Mouse (Mus musculus) megakaryocyte, adult 5-6 weeks (primary cell): Measurements from ENCODE around the gene Plp1. TPM values are rescaled to one million over a fixed set of nuclear protein-coding genes. Genes with fewer than 3 reads are reported as not detected.

Experiments used
- ATAC-seq: 2 replicates; pipeline ENCODE4 v1.8.0; 2016; ENCODE audit warnings: mild to moderate bottlenecking, inconsistent platforms; ENCODE audit not compliant: poor library complexity, severe bottlenecking
- total RNA-seq, 2 experiments: library from RNA; stranded (forward) in 1 of 2; stranded (reverse) in 1 of 2; fragments of 153-499, 151-499 nt in 1 of 2; fragments of 221-1000, 200-1000 nt in 1 of 2; gene quantifications; 2 replicates each; pipeline versions ENCODE4 v1.2.3 to v1.2.4; 2015 to 2017

Gene Plp1
- total RNA-seq (2015) (0.11 and 0.38 TPM in 2 replicates), total RNA-seq (2017) (0.08 TPM in 1 of 2 replicates, not detected in the other)

GRCm38 (mm10) chrX:136822371-136822770 lies at the start of gene Plp1:
TSS of gene Plp1 (plus strand) at chrX:136822671.
- no peak for ATAC-seq

- ATAC-seq: no peak
These were observed 49.4 kb upstream of the Plp1 start for GRCm38 (mm10) chrX:136773035-136773434.

GRCm38 (mm10) chrX:136778046-136778445 lies 44.4 kb upstream of the Plp1 start:
- ATAC-seq: no peak

GRCm38 (mm10) chrX:136779262-136779661 lies 43.2 kb upstream of the Plp1 start:
- ATAC-seq: no peak

GRCm38 (mm10) chrX:136780041-136780440 lies 42.4 kb upstream of the Plp1 start, which contains the start of gene Glra4:
TSS of gene Glra4 (minus strand) at chrX:136780141.
- ATAC-seq: no peak

- no peak for ATAC-seq
These were observed 33.0 kb upstream of the Plp1 start for GRCm38 (mm10) chrX:136789446-136789845.

GRCm38 (mm10) chrX:136797223-136797622 lies 25.2 kb upstream of the Plp1 start:
- ATAC-seq: no peak

GRCm38 (mm10) chrX:136819752-136820151 lies 2.7 kb upstream of the Plp1 start:
- ATAC-seq: no peak

GRCm38 (mm10) chrX:136820250-136820649 lies 2.2 kb upstream of the Plp1 start:
- peak; percentile 76 for ATAC-seq

GRCm38 (mm10) chrX:136825016-136825415 lies 2.5 kb downstream of the Plp1 start:
- no peak for ATAC-seq

- ATAC-seq: no peak
These were observed 6.1 kb downstream of the Plp1 start for GRCm38 (mm10) chrX:136828610-136829009.

GRCm38 (mm10) chrX:136850300-136850699 lies 27.8 kb downstream of the Plp1 start:
- ATAC-seq: no peak

- no peak for ATAC-seq
These were observed 45.9 kb downstream of the Plp1 start, which contains the start of gene Rab9b for GRCm38 (mm10) chrX:136868061-136869040. TSS of gene Rab9b (minus strand) at chrX:136868755.

Other genes with a start within 250 kb of the Plp1 start
- gene Tceal3, start 231.8 kb upstream of the Plp1 start, total RNA-seq (2015): not detected in 2 replicates
- 0.22 TPM in 1 of 2 replicates, not detected in the other for gene Tceal3, start 231.8 kb upstream of the Plp1 start, total RNA-seq (2017)
- gene Tceal1, start 114.7 kb upstream of the Plp1 start, total RNA-seq (2015): 0.16 TPM in 1 of 2 replicates, not detected in the other
- gene Tceal1, start 114.7 kb upstream of the Plp1 start, total RNA-seq (2017): 0.11 TPM in 1 of 2 replicates, not detected in the other
- gene Morf4l2, start 79.0 kb upstream of the Plp1 start, total RNA-seq (2015): 95.1 and 96.8 TPM in 2 replicates
- gene Morf4l2, start 79.0 kb upstream of the Plp1 start, total RNA-seq (2017): 258 and 278 TPM in 2 replicates
- not detected in 2 replicates for gene Glra4, start 42.5 kb upstream of the Plp1 start, total RNA-seq (2015)
- not detected in 2 replicates for gene Glra4, start 42.5 kb upstream of the Plp1 start, total RNA-seq (2017)
- not detected in 2 replicates for gene Rab9b, start 46.1 kb downstream of the Plp1 start, total RNA-seq (2015)
- not detected in 2 replicates for gene Rab9b, start 46.1 kb downstream of the Plp1 start, total RNA-seq (2017)
- not detected in 2 replicates for gene H2bfm, start 104.7 kb downstream of the Plp1 start, total RNA-seq (2015)
- not detected in 2 replicates for gene H2bfm, start 104.7 kb downstream of the Plp1 start, total RNA-seq (2017)
- 8.5 and 14.0 TPM in 2 replicates for gene Tmsb15b2, start 152.8 kb downstream of the Plp1 start, total RNA-seq (2015)
- gene Tmsb15b2, start 152.8 kb downstream of the Plp1 start, total RNA-seq (2017): not detected in 2 replicates
- 2.1 TPM in 1 of 2 replicates, not detected in the other for gene Tmsb15l, start 154.2 kb downstream of the Plp1 start, total RNA-seq (2015)
- gene Tmsb15l, start 154.2 kb downstream of the Plp1 start, total RNA-seq (2017): 3.9 and 10.4 TPM in 2 replicates
- gene Tmsb15b1, start 154.2 kb downstream of the Plp1 start, total RNA-seq (2015): 3.6 and 5.0 TPM in 2 replicates
- 1.3 and 4.1 TPM in 2 replicates for gene Tmsb15b1, start 154.2 kb downstream of the Plp1 start, total RNA-seq (2017)
- 0.29 and 0.46 TPM in 2 replicates for gene Zcchc18, start 170.5 kb downstream of the Plp1 start, total RNA-seq (2015)
- gene Zcchc18, start 170.5 kb downstream of the Plp1 start, total RNA-seq (2017): not detected in 2 replicates
- gene Slc25a53, start 215.6 kb downstream of the Plp1 start, total RNA-seq (2015): 3.3 and 6.2 TPM in 2 replicates
- 2.8 and 10.8 TPM in 2 replicates for gene Slc25a53, start 215.6 kb downstream of the Plp1 start, total RNA-seq (2017)
- 3.2 and 4.8 TPM in 2 replicates for gene Fam199x, start 226.9 kb downstream of the Plp1 start, total RNA-seq (2015)
- gene Fam199x, start 226.9 kb downstream of the Plp1 start, total RNA-seq (2017): 6.6 and 6.9 TPM in 2 replicates